Mouse (Mus musculus): ENCODE measurements around the gene Tnfaip8l2. TPM values are rescaled to one million over a fixed set of nuclear protein-coding genes. Genes with fewer than 3 reads are reported as not detected.
"Not testable (repeated sequence)": the region's sequence is repeated elsewhere in the genome, so short reads cannot be mapped to it uniquely, and the experiment has no call there.

Tnfaip8l2 gene
- polyA plus RNA-seq, 1 experiment from 2014 or later = 3.4 TPM

- WGBS = 12% methylated on average over 5 of the region's 5 CpGs
- H3K36me3 ChIP-seq (ENCODE audit: control insufficient read depth, insufficient read depth, low read length) = peaks cover 24% of the 10 kb centered on the region
- no peaks in the 10 kb centered on the region for H3K9me3 ChIP-seq (ENCODE audit: control insufficient read depth, low read length)
- H3K4me3 ChIP-seq (replicated peaks; ENCODE audit: low read depth, low read length) = no peak overlapping the region
- peak; percentile 76 for ATAC-seq (ENCODE audit: low FRiP score, low TSS enrichment)
- no peaks in the 10 kb centered on the region for H3K4me1 ChIP-seq (ENCODE audit: control insufficient read depth, insufficient read depth, low read length)
- H3K27me3 ChIP-seq (ENCODE audit: control insufficient read depth, insufficient read depth, low read length) = no peaks in the 10 kb centered on the region
- no peak overlapping the region for H3K4me2 ChIP-seq (ENCODE audit: low read length)
- H3K27ac ChIP-seq (replicated peaks; ENCODE audit: low read depth, low read length) = no peak overlapping the region
- no peak overlapping the region for H3K9ac ChIP-seq (replicated peaks; ENCODE audit: low read length)
- peak; percentile 90 for DNase-seq
Measured at GRCm38 (mm10) chr3:95142617-95143011, 454 bp upstream of the Tnfaip8l2 start.

DNA sequence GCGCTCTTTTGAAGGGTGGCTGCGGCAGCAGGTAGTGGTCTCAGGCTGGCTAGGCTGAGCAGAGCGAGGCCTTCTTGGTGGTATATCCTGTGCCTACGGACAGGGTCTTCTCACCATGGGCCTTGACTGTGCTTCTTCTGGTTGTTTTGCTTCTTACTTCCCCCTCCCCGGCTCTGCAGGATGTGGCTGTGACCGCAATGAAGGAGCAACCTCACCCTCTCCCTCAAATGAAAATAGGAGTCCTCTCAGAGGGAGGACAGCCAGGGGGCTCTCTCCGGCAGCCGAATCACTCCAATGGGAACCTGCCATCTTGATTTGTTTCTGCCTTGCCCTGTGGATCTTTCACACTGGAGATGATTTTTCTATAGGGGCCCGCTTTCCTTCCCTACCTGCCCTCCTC lies 686 bp downstream of the Tnfaip8l2 start:
- H3K36me3 ChIP-seq (ENCODE audit: control insufficient read depth, insufficient read depth, low read length) = peaks cover 24% of the 10 kb centered on the region
- H3K4me2 ChIP-seq (ENCODE audit: low read length) = no peak overlapping the region
- no peaks in the 10 kb centered on the region for H3K9me3 ChIP-seq (ENCODE audit: control insufficient read depth, low read length)
- H3K9ac ChIP-seq (replicated peaks; ENCODE audit: low read length) = no peak overlapping the region
- DNase-seq (no peak), ATAC-seq (ENCODE audit: low FRiP score, low TSS enrichment) (no peak)
- H3K27me3 ChIP-seq (ENCODE audit: control insufficient read depth, insufficient read depth, low read length) = no peaks in the 10 kb centered on the region
- H3K27ac ChIP-seq (replicated peaks; ENCODE audit: low read depth, low read length) = no peak overlapping the region
- 97% methylated on average over 9 of the region's 9 CpGs for WGBS
- no peak overlapping the region for H3K4me3 ChIP-seq (replicated peaks; ENCODE audit: low read depth, low read length)
- no peaks in the 10 kb centered on the region for H3K4me1 ChIP-seq (ENCODE audit: control insufficient read depth, insufficient read depth, low read length)

DNA sequence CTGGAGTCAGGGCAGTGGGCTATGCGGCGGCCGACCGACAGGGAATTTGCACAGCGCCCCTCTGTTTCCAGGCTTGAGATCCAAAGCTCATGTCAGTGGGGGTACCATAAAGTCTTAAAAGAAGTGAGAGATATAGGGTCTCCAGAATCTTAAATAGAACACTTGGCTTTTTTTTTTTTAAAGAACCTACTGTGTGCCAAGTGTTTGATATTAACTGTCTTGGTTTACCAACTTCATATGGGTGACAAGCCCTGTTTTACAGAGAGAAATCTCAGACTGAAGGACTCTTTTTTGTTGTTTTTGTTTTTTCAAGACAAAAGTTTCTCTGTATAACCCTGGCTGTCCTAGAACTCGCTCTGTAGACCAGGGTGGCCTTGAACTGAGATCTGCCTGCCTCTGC lies 1.4 kb downstream of the Tnfaip8l2 start:
- 88% methylated on average over 6 of the region's 6 CpGs for WGBS
- Histone ChIP-seq H3K4me1 (ENCODE audit: control insufficient read depth, insufficient read depth, low read length) (0 out of 2 replicates have a peak, but pooled peaks cover 3% of the 10 kb centered on the region), H3K4me3 (replicated peaks; ENCODE audit: low read depth, low read length) (no peak overlapping the region), H3K36me3 (ENCODE audit: control insufficient read depth, insufficient read depth, low read length) (peaks cover 24% of the 10 kb centered on the region), H3K9ac (replicated peaks; ENCODE audit: low read length) (no peak overlapping the region), H3K9me3 (ENCODE audit: control insufficient read depth, low read length) (no peaks in the 10 kb centered on the region), H3K4me2 (ENCODE audit: low read length) (no peak overlapping the region), H3K27me3 (ENCODE audit: control insufficient read depth, insufficient read depth, low read length) (no peaks in the 10 kb centered on the region), H3K27ac (replicated peaks; ENCODE audit: low read depth, low read length) (no peak overlapping the region)
- no peak for DNase-seq
- ATAC-seq (ENCODE audit: low FRiP score, low TSS enrichment) = no peak

- H3K27ac ChIP-seq (replicated peaks; ENCODE audit: low read depth, low read length) = no peak overlapping the region
- no peaks in the 10 kb centered on the region for H3K27me3 ChIP-seq (ENCODE audit: control insufficient read depth, insufficient read depth, low read length)
- no peak overlapping the region for H3K4me3 ChIP-seq (replicated peaks; ENCODE audit: low read depth, low read length)
- peaks cover 24% of the 10 kb centered on the region for H3K36me3 ChIP-seq (ENCODE audit: control insufficient read depth, insufficient read depth, low read length)
- no peaks in the 10 kb centered on the region for H3K9me3 ChIP-seq (ENCODE audit: control insufficient read depth, low read length)
- ATAC-seq (ENCODE audit: low FRiP score, low TSS enrichment) (no peak), DNase-seq (no peak)
- H3K4me1 ChIP-seq (ENCODE audit: control insufficient read depth, insufficient read depth, low read length) = peaks cover 6% of the 10 kb centered on the region; the same call in 1 of the 2 replicates
- 60% methylated on average over 18 of the region's 18 CpGs for WGBS
- H3K4me2 ChIP-seq (ENCODE audit: low read length) = no peak overlapping the region
- H3K9ac ChIP-seq (replicated peaks; ENCODE audit: low read length) = no peak overlapping the region
Measured at GRCm38 (mm10) chr3:95140289-95140595, 1.9 kb downstream of the Tnfaip8l2 start.

DNA sequence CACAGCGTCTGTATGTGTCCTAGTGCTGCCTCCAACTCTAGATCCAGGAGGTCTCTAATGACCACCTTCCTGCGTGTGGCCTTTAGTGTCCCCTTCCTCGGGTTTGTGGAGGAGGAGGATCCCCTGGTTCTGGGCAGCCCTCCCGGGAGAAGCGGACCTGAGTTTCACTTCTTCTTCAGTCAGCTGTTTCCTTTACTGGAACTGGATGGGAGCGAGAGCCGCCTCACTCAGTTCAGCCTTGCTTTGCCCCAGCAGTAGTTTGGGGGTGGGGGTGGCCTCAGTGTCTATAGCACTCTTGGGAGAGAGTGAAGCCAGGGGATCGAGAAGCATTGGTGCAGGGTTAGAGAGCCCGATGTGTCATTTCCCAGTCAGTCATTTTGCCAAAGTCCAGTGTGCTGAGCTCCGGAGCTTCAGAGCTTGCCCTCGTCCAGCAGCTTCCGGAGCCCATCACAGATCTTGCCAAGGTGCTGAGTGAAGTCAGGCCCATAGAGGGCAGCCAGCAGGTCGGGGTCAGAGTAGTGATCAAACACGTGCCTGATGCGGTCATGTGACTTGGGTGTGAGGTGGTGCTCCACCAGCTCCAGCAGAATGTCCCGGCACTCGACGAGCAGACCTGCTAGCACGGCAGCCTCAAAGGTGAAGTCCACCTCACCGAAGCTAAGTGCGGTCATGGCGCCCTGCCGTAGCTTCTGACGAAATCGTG lies 2.4 kb downstream of the Tnfaip8l2 start:
- H3K4me3 ChIP-seq (replicated peaks; ENCODE audit: low read depth, low read length) = no peak overlapping the region
- no peak overlapping the region for H3K27ac ChIP-seq (replicated peaks; ENCODE audit: low read depth, low read length)
- 75% methylated on average over 25 of the region's 25 CpGs for WGBS
- H3K36me3 ChIP-seq (ENCODE audit: control insufficient read depth, insufficient read depth, low read length) = peaks cover 24% of the 10 kb centered on the region
- peaks cover 10% of the 10 kb centered on the region; the same call in 1 of the 2 replicates for H3K4me1 ChIP-seq (ENCODE audit: control insufficient read depth, insufficient read depth, low read length)
- no peak overlapping the region for H3K9ac ChIP-seq (replicated peaks; ENCODE audit: low read length)
- no peaks in the 10 kb centered on the region for H3K27me3 ChIP-seq (ENCODE audit: control insufficient read depth, insufficient read depth, low read length)
- H3K4me2 ChIP-seq (ENCODE audit: low read length) = no peak overlapping the region
- no peak for DNase-seq
- no peak for ATAC-seq (ENCODE audit: low FRiP score, low TSS enrichment)
- no peaks in the 10 kb centered on the region for H3K9me3 ChIP-seq (ENCODE audit: control insufficient read depth, low read length)

GRCm38 (mm10) chr3:95136336-95136735 lies 5.8 kb downstream of the Tnfaip8l2 start:
- peaks cover 22% of the 10 kb centered on the region for H3K36me3 ChIP-seq (ENCODE audit: control insufficient read depth, insufficient read depth, low read length)
- ATAC-seq (ENCODE audit: low FRiP score, low TSS enrichment) = no peak
- H3K9ac ChIP-seq (replicated peaks; ENCODE audit: low read length) = no peak overlapping the region
- no peaks in the 10 kb centered on the region for H3K9me3 ChIP-seq (ENCODE audit: control insufficient read depth, low read length)
- peaks cover 17% of the 10 kb centered on the region for H3K4me1 ChIP-seq (ENCODE audit: control insufficient read depth, insufficient read depth, low read length)
- H3K4me2 ChIP-seq (ENCODE audit: low read length) = no peak overlapping the region
- DNase-seq = no peak
- no peak overlapping the region for H3K4me3 ChIP-seq (replicated peaks; ENCODE audit: low read depth, low read length)
- 90% methylated on average over 3 of the region's 3 CpGs for WGBS
- no peaks in the 10 kb centered on the region for H3K27me3 ChIP-seq (ENCODE audit: control insufficient read depth, insufficient read depth, low read length)
- no peak overlapping the region for H3K27ac ChIP-seq (replicated peaks; ENCODE audit: low read depth, low read length)

DNA sequence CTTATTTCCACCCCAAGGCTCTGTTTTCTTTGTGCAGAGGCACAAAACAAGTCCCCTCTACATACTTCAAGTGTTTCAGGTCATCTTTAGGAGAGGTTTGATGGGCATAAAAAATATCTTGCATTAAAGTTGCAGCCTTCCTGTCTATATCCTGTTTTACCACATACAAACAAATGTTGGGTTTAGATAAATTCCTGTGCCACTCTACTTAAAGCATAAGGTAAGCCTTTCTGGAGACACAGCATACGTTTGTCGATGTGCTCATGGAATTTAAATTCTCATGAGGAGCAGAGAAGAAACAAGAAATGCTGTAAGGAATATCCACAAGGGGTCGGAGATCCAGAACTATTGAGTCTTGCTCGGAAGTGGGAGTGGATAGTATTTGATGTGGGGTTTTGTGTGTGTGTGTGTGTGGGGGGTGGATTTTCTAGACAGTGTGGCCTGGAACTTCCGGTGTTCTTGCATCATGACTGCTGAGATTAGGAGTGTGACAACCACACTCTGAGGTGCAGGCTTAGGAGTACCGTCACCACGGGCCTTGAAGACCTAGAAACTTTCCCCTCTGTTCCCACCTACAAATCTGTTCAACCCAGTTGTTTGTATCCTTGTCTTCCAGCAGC lies 6.6 kb downstream of the Tnfaip8l2 start:
- peaks cover 22% of the 10 kb centered on the region for H3K36me3 ChIP-seq (ENCODE audit: control insufficient read depth, insufficient read depth, low read length)
- H3K4me2 ChIP-seq (ENCODE audit: low read length) = peak overlapping the region; percentile 59
- peaks cover 17% of the 10 kb centered on the region for H3K4me1 ChIP-seq (ENCODE audit: control insufficient read depth, insufficient read depth, low read length)
- peak overlapping the region; percentile 30 for H3K4me3 ChIP-seq (replicated peaks; ENCODE audit: low read depth, low read length)
- H3K27ac ChIP-seq (replicated peaks; ENCODE audit: low read depth, low read length) = no peak overlapping the region
- no peaks in the 10 kb centered on the region for H3K27me3 ChIP-seq (ENCODE audit: control insufficient read depth, insufficient read depth, low read length)
- no peak for ATAC-seq (ENCODE audit: low FRiP score, low TSS enrichment)
- H3K9ac ChIP-seq (replicated peaks; ENCODE audit: low read length) = no peak overlapping the region
- DNase-seq = no peak
- H3K9me3 ChIP-seq (ENCODE audit: control insufficient read depth, low read length) = no peaks in the 10 kb centered on the region
- 91% methylated on average over 7 of the region's 7 CpGs for WGBS

DNA sequence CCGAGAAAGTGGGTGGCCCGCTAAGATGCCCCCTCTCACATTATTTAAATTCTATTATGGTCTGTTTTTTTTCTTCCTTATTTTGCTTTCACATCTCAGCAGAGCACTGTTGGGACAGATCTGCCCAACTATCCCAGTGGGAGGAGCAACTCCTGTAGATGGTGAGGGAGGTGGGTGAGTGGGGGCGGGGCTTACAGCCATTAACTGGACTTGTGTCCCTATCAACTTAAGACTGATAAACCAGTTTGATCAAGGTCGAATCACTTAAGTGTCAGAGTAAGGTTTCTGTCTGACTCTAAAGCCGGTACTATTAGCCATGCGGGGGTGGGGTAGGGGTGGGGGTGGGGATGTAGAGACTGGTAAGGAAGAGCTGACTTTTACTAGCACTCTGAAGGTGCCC lies 7.1 kb downstream of the Tnfaip8l2 start:
- WGBS = 33% methylated on average over 6 of the region's 6 CpGs
- DNase-seq = peak; percentile 28

DNA sequence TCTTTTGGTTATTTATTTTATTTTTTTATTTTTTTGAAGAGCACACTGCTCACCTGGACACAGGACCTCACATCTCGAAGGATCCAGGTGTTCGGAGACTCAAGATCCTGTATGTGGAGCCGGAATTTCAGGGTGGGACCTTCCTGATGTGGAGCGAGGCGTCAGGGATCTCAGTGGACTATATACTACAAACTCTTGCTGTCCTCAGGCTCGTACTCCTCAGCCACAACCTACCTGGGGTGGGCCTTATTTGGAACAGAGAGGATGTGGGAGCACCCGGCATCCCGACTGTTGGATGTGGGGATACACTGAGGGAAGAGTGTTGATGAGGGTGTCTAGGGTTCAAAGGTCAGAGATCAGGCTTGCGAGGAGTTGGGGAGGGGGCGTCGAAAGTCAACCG lies 8.0 kb downstream of the Tnfaip8l2 start:
- no CpG with 5 or more reads among the region's 12 CpGs for WGBS
- H3K4me2 ChIP-seq (ENCODE audit: low read length); H3K27me3 ChIP-seq (ENCODE audit: control insufficient read depth, insufficient read depth, low read length); H3K9me3 ChIP-seq (ENCODE audit: control insufficient read depth, low read length); DNase-seq; H3K27ac ChIP-seq (replicated peaks; ENCODE audit: low read depth, low read length); H3K9ac ChIP-seq (replicated peaks; ENCODE audit: low read length): not testable (repeated sequence)
- peaks cover 24% of the 10 kb centered on the region for H3K36me3 ChIP-seq (ENCODE audit: control insufficient read depth, insufficient read depth, low read length)
- peak; percentile 51 for ATAC-seq (ENCODE audit: low FRiP score, low TSS enrichment)
- peaks cover 17% of the 10 kb centered on the region for H3K4me1 ChIP-seq (ENCODE audit: control insufficient read depth, insufficient read depth, low read length)
- H3K4me3 ChIP-seq (replicated peaks; ENCODE audit: low read depth, low read length) = peak overlapping the region; percentile 52

More for the DNA sequence above, 7.1 kb downstream of the Tnfaip8l2 start:
- Histone ChIP-seq H3K4me2 (ENCODE audit: low read length) (peak overlapping the region; percentile 59), H3K27me3 (ENCODE audit: control insufficient read depth, insufficient read depth, low read length) (no peaks in the 10 kb centered on the region), H3K9me3 (ENCODE audit: control insufficient read depth, low read length) (no peaks in the 10 kb centered on the region), H3K9ac (replicated peaks; ENCODE audit: low read length) (no peak overlapping the region; the same call in 1 of the 2 replicates), H3K27ac (replicated peaks; ENCODE audit: low read depth, low read length) (no peak overlapping the region), H3K36me3 (ENCODE audit: control insufficient read depth, insufficient read depth, low read length) (peaks cover 22% of the 10 kb centered on the region), H3K4me1 (ENCODE audit: control insufficient read depth, insufficient read depth, low read length) (peaks cover 17% of the 10 kb centered on the region), H3K4me3 (replicated peaks; ENCODE audit: low read depth, low read length) (peak overlapping the region; percentile 30)
- no peak for ATAC-seq (ENCODE audit: low FRiP score, low TSS enrichment)
